Mouse (Mus musculus): ENCODE data around the gene St6galnac6. TPM values are rescaled to one million over a fixed set of nuclear protein-coding genes. Genes with fewer than 3 reads are reported as not detected.
A peak's percentile ranks its signal among the peaks of the same experiment; 100 is the strongest.

St6galnac6 gene
- polyA plus RNA-seq, 1 experiment = 0.89 TPM

DNA sequence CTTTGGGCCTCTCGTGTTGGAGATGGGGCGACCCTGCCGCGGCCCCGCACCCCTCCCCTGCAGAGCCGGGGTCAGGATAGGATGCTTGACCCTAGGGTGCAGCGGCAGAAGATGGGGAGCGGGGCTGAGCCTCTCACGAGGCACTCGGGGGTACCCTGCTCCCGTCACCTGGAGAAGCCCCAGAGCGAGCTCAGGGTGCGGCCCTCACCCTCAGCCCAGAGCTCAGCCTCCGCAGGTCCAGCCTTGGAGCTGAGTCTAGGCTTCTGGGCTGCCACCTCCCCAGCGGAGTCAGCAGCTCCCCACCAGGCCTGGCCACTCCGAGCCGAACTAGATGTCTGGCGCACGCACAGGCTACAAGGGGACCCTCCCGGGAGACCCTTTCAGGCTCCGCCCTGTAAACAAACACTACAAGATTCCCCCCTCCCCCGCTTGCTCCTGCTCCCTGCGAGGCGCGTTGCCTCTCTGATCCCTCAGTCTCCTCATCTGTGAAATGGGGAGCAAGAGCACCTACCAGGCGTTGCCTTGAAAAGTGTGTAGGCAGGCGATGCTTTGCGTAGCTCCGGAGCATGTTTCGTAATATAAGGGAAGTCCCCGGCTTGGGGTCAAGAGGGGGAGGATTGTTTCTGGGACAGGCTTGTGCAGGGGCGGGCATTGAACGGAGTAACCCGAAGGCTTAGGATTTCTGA lies 7.9 kb downstream of the St6galnac6 start:
- no peaks in the 10 kb centered on the region for H3K27me3 ChIP-seq (ENCODE audit: control insufficient read depth)
- H3K4me3 ChIP-seq (replicated peaks) = peak overlapping the region; percentile 70
- 0 out of 2 replicates have a peak, but pooled peaks cover 2% of the 10 kb centered on the region for H3K9me3 ChIP-seq (ENCODE audit: control insufficient read depth, low read length)
- peaks cover 69% of the 10 kb centered on the region for H3K4me1 ChIP-seq (ENCODE audit: control insufficient read depth)
- peaks cover 5% of the 10 kb centered on the region for H3K36me3 ChIP-seq (ENCODE audit: control insufficient read depth)
- TF ChIP-seq GATA1 (IDR thresholded peaks at IDR 0.05; ENCODE audit: low read length) = no peak
- no peak for TF ChIP-seq TAL1 (IDR thresholded peaks at IDR 0.05; ENCODE audit: low read length)

DNA sequence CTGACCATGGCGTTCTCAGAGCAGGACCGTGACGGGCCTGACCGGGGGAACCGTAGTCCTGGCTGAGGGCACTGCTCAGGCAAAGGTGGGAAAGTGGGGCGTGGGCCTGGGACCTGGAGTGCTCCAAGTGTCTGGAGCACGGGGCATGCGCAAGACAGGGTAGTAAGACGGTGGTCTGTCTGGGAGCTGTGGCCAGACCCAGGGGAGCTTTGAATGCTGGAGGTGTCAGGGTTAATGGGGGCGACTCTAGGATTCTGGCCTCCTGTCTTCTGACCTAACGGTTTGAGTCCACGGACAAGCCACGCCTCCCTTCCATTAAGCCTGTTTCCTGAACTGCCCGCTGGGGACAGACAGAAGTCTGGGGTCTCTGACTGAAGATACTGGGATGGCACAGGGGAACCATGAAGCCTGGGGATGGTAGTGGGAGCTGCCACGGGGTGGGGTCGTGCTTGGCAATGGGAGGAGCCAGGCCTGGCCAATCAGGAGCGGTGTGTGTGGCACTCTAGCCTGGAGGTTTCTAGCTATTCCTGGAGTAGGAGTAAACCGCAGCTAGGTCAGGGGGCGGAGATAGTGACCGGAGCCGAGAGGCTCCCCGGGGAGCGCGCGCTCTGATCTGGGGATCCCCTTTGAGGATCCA lies 8.8 kb downstream of the St6galnac6 start:
- Histone ChIP-seq H3K36me3 (ENCODE audit: control insufficient read depth) (peaks cover 12% of the 10 kb centered on the region), H3K27me3 (ENCODE audit: control insufficient read depth) (no peaks in the 10 kb centered on the region), H3K4me1 (ENCODE audit: control insufficient read depth) (peaks cover 65% of the 10 kb centered on the region), H3K4me3 (replicated peaks) (peak overlapping the region; percentile 70), H3K9me3 (ENCODE audit: control insufficient read depth, low read length) (0 out of 2 replicates have a peak, but pooled peaks cover 2% of the 10 kb centered on the region)
- TF ChIP-seq TAL1 (IDR thresholded peaks at IDR 0.05; ENCODE audit: low read length) (no peak), GATA1 (IDR thresholded peaks at IDR 0.05; ENCODE audit: low read length) (no peak)

DNA sequence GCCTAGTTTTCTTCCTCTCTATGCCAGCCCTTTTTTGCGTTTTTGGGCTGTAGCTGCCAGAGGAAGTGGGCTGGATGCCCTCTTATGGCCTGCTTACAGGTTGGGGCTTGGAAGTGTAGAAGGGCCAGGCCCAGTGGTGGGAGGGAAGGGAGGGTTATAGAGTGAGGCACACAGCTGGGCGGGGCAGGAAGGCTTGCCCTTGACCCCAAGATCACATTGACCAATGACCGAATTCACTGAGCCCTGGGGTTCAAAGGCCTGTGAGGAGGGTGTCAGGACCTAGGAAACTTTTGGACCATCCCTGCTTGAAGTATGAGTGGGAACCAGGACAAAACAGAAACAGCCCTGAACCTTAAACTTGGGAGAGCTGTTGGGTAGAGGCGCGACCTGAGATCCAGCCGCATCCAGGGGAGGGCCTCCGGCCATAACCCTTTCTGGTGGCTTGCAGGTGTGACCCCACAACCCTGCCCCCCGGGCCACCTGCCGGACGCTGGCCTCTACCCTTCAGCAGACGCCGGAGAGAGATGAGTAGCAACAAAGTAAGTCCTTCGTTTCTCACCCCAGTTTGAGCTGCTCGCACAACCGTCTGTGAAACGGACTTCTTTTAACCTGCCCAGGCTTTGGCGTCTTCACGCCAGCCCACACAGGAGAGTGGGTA lies 9.4 kb downstream of the St6galnac6 start:
- Histone ChIP-seq H3K9me3 (ENCODE audit: control insufficient read depth, low read length) (0 out of 2 replicates have a peak, but pooled peaks cover 2% of the 10 kb centered on the region), H3K36me3 (ENCODE audit: control insufficient read depth) (peaks cover 17% of the 10 kb centered on the region), H3K27me3 (ENCODE audit: control insufficient read depth) (no peaks in the 10 kb centered on the region), H3K4me1 (ENCODE audit: control insufficient read depth) (peaks cover 65% of the 10 kb centered on the region), H3K4me3 (replicated peaks) (peak overlapping the region; percentile 70)
- TF ChIP-seq GATA1 (IDR thresholded peaks at IDR 0.05; ENCODE audit: low read length) (no peak), TAL1 (IDR thresholded peaks at IDR 0.05; ENCODE audit: low read length) (no peak)

DNA sequence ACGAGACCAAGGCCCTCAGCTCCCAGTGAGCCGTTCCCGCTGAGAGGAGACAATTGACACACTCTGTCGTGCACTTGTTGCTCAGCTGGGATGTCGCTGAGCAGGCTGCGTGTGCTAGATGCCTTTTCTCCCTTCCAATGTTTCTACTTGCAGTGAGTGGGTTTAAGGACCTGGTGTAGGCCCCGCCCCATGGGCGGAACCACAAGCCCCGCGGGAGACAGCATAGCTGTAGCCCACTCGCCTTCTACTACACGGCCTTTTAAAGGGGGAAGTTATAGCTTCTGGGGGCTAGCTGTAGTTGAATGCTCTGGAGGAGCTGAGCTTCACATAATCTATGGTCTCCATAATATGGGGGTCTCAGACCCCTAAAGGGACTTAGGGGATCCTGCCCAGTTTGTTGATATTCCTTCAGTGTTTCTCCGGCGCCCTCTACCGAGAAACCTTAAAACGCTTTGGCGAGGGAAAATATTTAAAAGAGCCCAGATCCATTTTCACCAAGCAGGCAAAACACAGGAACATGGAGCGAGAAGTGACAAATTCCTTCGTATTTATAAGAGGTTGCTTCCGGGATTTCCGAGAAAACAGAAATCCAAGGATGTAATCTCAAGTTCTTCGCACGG lies 11.2 kb downstream of the St6galnac6 start:
- Histone ChIP-seq H3K27me3 (ENCODE audit: control insufficient read depth) (no peaks in the 10 kb centered on the region), H3K4me1 (ENCODE audit: control insufficient read depth) (peaks cover 65% of the 10 kb centered on the region), H3K36me3 (ENCODE audit: control insufficient read depth) (peaks cover 29% of the 10 kb centered on the region), H3K4me3 (replicated peaks) (peak overlapping the region; percentile 55), H3K9me3 (ENCODE audit: control insufficient read depth, low read length) (0 out of 2 replicates have a peak, but pooled peaks cover 2% of the 10 kb centered on the region)
- TF ChIP-seq GATA1 (IDR thresholded peaks at IDR 0.05; ENCODE audit: low read length) = no peak
- no peak for TF ChIP-seq TAL1 (IDR thresholded peaks at IDR 0.05; ENCODE audit: low read length)

DNA sequence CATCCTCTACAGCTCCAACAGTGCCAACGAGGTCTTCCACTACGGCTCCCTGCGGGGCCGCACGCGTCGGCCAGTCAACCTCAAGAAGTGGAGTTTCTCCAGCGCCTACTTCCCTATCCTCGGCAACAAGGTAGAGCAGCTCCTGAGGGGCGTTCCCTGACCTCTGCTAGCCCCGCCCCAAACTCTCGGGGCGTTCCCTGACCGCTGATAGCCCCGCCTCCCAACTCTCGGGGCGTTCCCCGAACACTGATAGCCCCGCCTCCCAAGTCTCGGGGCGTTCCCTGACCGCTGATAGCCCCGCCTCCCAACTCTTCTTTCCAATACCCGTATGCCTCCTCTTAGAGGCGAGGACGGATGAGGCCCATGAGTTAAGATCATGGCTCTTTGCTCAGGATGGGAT lies 12.8 kb downstream of the St6galnac6 start:
- Histone ChIP-seq H3K4me1 (ENCODE audit: control insufficient read depth) (peaks cover 51% of the 10 kb centered on the region), H3K4me3 (replicated peaks) (no peak overlapping the region)

DNA sequence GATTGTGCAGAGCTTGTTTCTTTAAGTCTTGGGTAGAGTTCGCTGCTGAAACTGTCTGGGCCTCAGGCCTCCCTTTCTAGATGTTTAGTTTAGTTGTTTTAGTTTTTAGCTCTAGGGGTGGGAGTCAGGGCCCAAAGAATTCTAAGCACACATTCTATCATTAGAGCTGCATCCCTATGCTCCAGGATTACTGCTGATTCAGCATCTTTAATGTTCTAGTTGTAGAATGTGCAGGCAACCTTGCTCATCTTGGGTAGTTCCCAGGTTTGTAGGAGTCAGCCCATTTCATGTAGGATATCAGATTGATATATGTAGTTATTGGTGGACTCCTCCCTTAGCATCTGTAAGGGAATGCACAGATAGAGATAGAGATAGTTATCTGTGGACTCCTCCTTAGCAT lies 17.6 kb downstream of the St6galnac6 start:
- H3K4me1 ChIP-seq (ENCODE audit: control insufficient read depth) = peaks cover 19% of the 10 kb centered on the region
- H3K36me3 ChIP-seq (ENCODE audit: control insufficient read depth) = peaks cover 53% of the 10 kb centered on the region
- H3K27me3 ChIP-seq (ENCODE audit: control insufficient read depth) = no peaks in the 10 kb centered on the region
- peaks cover 7% of the 10 kb centered on the region for H3K9me3 ChIP-seq (ENCODE audit: control insufficient read depth, low read length)
- no peak overlapping the region for H3K4me3 ChIP-seq (replicated peaks)
- TF ChIP-seq TAL1 (IDR thresholded peaks at IDR 0.05; ENCODE audit: low read length) (no peak), GATA1 (IDR thresholded peaks at IDR 0.05; ENCODE audit: low read length) (no peak)

More for the DNA sequence above, 12.8 kb downstream of the St6galnac6 start:
- TF ChIP-seq GATA1 (IDR thresholded peaks at IDR 0.05; ENCODE audit: low read length) = no peak
- no peak for TF ChIP-seq TAL1 (IDR thresholded peaks at IDR 0.05; ENCODE audit: low read length)
- Histone ChIP-seq H3K27me3 (ENCODE audit: control insufficient read depth) (no peaks in the 10 kb centered on the region), H3K36me3 (ENCODE audit: control insufficient read depth) (peaks cover 36% of the 10 kb centered on the region), H3K9me3 (ENCODE audit: control insufficient read depth, low read length) (peaks cover 3% of the 10 kb centered on the region; the same call in 1 of the 2 replicates)

DNA sequence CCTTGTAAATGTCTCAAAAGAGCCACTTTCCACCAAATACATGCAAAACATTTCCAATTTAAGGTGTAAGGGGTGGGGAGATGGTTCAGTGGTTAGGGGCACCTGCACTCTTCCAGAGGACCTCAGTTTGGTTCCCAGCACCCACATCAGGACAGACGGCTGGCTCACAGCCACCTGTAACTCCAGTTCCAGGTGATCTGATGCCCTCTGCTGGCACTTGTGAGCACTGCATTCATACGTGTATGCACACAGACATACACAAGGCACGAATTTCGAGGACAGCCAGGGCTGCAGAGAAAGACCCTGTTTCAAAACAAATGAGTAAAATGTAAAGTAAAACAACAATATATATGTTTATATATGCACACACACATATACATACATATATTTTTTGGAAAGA lies 18.1 kb downstream of the St6galnac6 start:
- Histone ChIP-seq H3K4me3 (replicated peaks) (no peak overlapping the region), H3K27me3 (ENCODE audit: control insufficient read depth) (no peaks in the 10 kb centered on the region), H3K9me3 (ENCODE audit: control insufficient read depth, low read length) (peaks cover 5% of the 10 kb centered on the region), H3K36me3 (ENCODE audit: control insufficient read depth) (peaks cover 49% of the 10 kb centered on the region), H3K4me1 (ENCODE audit: control insufficient read depth) (peaks cover 15% of the 10 kb centered on the region)
- TF ChIP-seq GATA1 (IDR thresholded peaks at IDR 0.05; ENCODE audit: low read length) (no peak), TAL1 (IDR thresholded peaks at IDR 0.05; ENCODE audit: low read length) (no peak)

DNA sequence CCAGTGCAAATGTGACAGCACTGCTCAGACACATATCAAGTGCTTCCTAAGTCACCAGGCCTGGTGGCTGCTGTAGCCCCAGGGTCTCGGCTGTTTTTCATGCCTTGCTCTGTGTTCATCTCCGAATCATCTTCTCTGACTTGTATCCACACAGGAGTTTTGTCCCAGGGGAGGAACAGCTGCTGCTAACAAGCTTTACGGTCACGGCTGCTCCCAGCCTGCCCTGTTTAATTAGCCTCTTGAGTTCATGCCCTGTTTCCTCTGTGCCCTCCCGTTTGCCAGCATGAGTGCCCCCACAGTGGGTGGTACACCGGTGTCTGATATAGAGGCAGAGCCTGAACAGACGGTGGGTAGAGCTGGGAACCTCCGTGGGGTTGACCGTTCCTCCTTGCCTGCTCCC lies 18.5 kb downstream of the St6galnac6 start:
- Histone ChIP-seq H3K36me3 (ENCODE audit: control insufficient read depth) (peaks cover 46% of the 10 kb centered on the region), H3K4me3 (replicated peaks) (no peak overlapping the region), H3K27me3 (ENCODE audit: control insufficient read depth) (no peaks in the 10 kb centered on the region), H3K4me1 (ENCODE audit: control insufficient read depth) (peaks cover 15% of the 10 kb centered on the region), H3K9me3 (ENCODE audit: control insufficient read depth, low read length) (peaks cover 5% of the 10 kb centered on the region)
- TF ChIP-seq TAL1 (IDR thresholded peaks at IDR 0.05; ENCODE audit: low read length) (no peak), GATA1 (IDR thresholded peaks at IDR 0.05; ENCODE audit: low read length) (no peak)

Data from erythroblast, embryonic 14.5 days (primary cell).